Mouse (Mus musculus) cerebellum, adult 2 months (tissue): ENCODE results near the gene Ptpn22.

ENCODE experiments used
- CTCF ChIP-seq: fragments of 200-500 bp; IDR thresholded peaks from 2 replicates; pipeline ENCODE4 v1.5.1; 2011; ENCODE audit warnings: low read depth, mild to moderate bottlenecking, control low read depth, low read length, moderate library complexity, borderline replicate concordance; ENCODE audit not compliant: insufficient read depth
- POLR2A ChIP-seq: fragments of 200-500 bp; IDR thresholded peaks from 2 replicates; pipeline ENCODE4 v1.6.1; 2011; ENCODE audit warnings: low read length, control low read depth, borderline replicate concordance; ENCODE audit not compliant: insufficient read depth

- no peak for TF ChIP-seq CTCF
- TF ChIP-seq POLR2A: no peak
Measured at GRCm38 (mm10) chr3:103839711-103840110, 19.9 kb upstream of the Ptpn22 start.
